Mouse (Mus musculus): ENCODE results near the gene Gm27021. TPM values are rescaled to one million over a fixed set of nuclear protein-coding genes. Genes with fewer than 3 reads are reported as not detected.

The Gm27021 gene
- polyA plus RNA-seq, 1 experiment = 3.3 TPM

- peak; percentile 43 for DNase-seq (ENCODE audit: low read depth)
These were observed 34.1 kb downstream of the Gm27021 start for GRCm38 (mm10) chr8:120633665-120634271.

GRCm38 (mm10) chr8:120632969-120633664 lies 34.8 kb downstream of the Gm27021 start:
- no peak for DNase-seq (ENCODE audit: low read depth)
- no peak for TF ChIP-seq CTCF (IDR thresholded peaks at IDR 0.05; ENCODE audit: borderline replicate concordance, extremely low read depth, insufficient read depth, insufficient read length)
- TF ChIP-seq POLR2A (IDR thresholded peaks at IDR 0.05; ENCODE audit: borderline replicate concordance, extremely low read depth, insufficient read depth, insufficient read length, poor library complexity, severe bottlenecking) = no peak

More at GRCm38 (mm10) chr8:120633665-120634271, 34.1 kb downstream of the Gm27021 start:
- TF ChIP-seq POLR2A (IDR thresholded peaks at IDR 0.05; ENCODE audit: borderline replicate concordance, extremely low read depth, insufficient read depth, insufficient read length, poor library complexity, severe bottlenecking) (no peak), CTCF (IDR thresholded peaks at IDR 0.05; ENCODE audit: borderline replicate concordance, extremely low read depth, insufficient read depth, insufficient read length) (no peak)

DNA sequence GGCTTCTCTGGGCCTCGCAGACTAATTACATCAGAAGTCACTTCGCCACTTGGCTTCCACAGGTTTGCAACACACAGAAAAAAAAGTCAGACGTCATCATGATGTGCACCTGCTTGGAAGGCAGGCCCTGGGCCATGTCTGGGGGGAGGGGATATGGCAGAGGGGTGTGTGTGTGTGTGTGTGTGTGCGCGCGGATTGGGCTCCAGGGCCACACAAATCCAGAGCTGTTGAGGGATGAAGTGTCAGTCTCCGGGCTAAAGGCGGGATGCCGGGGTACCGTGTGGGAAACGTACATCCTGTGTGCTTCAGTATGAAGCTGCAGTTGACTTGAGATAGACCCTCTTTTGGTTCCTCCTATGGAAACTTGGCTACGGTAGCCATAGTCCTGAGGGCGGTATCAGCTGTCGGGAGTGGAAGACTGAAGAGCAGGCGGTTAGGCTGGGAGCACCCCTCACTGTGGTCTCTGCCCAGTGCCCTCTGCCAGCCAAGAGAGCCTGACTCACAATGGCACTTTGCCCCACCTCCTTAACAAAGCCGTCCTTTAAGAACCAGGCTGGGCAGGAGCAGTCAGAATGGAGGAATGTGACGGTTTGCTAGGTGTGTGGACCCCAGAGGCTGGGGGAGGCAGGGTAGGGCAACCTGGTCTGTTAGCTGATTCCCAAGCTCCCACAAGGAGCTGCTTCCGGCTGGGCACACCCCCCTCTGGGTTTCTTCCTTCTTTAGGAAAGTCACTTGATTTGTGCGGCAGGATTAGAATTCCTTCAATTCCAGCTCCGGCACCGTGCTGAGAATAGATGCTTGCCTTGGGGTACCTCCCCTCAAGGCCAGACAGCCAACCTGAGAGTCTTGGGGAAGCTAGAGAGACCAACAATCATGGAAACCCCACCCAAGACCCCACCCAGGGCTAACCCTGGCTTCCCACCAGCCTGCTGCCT lies 36.2 kb downstream of the Gm27021 start:
- DNase-seq (ENCODE audit: low read depth) = no peak
- TF ChIP-seq CTCF (IDR thresholded peaks at IDR 0.05; ENCODE audit: borderline replicate concordance, extremely low read depth, insufficient read depth, insufficient read length) (no peak), POLR2A (IDR thresholded peaks at IDR 0.05; ENCODE audit: borderline replicate concordance, extremely low read depth, insufficient read depth, insufficient read length, poor library complexity, severe bottlenecking) (no peak)

DNA sequence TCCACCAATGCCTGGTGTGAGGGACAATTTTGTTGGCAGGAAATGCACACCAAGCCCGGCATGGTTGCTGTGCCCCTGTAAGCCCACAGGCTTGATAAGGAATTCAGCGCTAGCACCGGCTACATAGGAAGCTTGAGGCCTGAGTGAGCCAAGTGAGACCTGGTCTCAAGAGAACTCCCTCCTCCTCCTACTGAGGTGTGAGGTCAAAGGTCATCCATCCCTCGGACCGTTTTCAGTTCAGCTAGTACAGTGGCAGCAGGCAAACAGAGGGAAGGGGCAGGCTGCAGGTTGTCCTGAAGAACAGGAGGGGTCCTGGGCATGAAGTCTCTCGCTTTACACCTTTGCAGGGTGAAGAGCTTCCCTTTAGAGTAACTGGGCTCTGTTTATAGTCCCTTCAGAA lies 37.0 kb downstream of the Gm27021 start:
- DNase-seq (ENCODE audit: low read depth) = no peak
- TF ChIP-seq POLR2A (IDR thresholded peaks at IDR 0.05; ENCODE audit: borderline replicate concordance, extremely low read depth, insufficient read depth, insufficient read length, poor library complexity, severe bottlenecking) (no peak), CTCF (IDR thresholded peaks at IDR 0.05; ENCODE audit: borderline replicate concordance, extremely low read depth, insufficient read depth, insufficient read length) (no peak)

DNA sequence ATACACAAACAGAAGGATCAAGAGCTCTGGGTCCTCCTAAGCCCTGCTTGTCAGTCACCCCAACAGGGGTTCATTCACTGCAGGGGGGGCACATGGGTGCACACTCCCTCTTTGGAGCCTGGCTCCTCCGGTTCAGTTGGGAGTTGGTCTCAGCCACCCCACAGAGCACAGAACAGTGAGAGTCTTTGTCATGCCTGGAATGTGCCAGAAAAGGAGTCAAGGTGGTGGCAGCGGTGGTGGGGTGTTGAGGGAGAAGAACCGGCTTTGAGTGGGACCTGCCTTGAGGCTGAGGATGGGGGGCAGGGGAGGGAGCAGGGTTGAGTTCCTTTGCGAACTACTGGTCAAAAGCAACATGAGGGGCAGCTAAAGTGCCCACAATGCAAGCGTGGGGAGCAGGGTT lies 37.8 kb downstream of the Gm27021 start:
- DNase-seq (ENCODE audit: low read depth) = no peak
- no peak for TF ChIP-seq POLR2A (IDR thresholded peaks at IDR 0.05; ENCODE audit: borderline replicate concordance, extremely low read depth, insufficient read depth, insufficient read length, poor library complexity, severe bottlenecking)
- TF ChIP-seq CTCF (IDR thresholded peaks at IDR 0.05; ENCODE audit: borderline replicate concordance, extremely low read depth, insufficient read depth, insufficient read length) = no peak

DNA sequence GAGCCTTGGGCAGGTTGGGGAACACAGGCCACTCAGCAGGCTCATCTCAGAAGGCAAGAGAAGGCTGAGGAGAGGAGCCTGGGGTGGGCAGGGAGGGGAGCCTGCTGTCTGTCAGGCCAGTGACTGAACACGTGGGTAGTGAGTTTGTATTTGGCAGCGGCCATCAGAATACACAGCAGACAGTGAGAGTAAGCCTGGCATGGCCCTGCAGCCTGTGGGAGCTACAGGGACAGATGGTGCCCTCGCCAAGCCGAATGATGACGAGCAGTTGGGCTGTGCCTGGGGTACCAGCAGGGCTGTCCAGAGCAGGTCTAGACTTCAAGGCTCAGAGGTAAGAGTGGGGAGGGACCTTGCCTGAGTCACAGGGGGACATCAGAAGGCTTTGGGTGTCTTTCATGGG lies 40.6 kb downstream of the Gm27021 start:
- TF ChIP-seq POLR2A (IDR thresholded peaks at IDR 0.05; ENCODE audit: borderline replicate concordance, extremely low read depth, insufficient read depth, insufficient read length, poor library complexity, severe bottlenecking) (no peak), CTCF (IDR thresholded peaks at IDR 0.05; ENCODE audit: borderline replicate concordance, extremely low read depth, insufficient read depth, insufficient read length) (no peak)
- DNase-seq (ENCODE audit: low read depth) = peak; percentile 58

DNA sequence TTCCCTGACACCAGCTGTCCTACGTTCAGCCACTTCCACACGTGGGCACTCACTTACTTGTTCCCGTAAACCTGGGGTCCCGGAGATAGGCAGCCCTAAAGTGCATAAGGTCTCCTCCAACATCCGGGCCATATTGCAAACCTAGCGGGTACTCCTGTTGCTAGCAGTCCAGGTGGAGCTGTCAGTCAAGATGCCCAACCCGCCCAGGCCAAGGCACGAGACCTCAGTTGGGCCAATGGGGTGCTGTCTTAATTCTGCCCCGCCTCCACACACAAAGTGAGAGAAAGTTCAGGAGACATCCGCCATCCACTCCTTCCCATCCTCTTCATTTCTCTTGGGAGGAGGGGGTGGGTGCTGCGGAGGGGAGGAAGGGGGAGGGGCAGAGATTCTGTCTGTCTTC lies 41.4 kb downstream of the Gm27021 start:
- TF ChIP-seq CTCF (IDR thresholded peaks at IDR 0.05; ENCODE audit: borderline replicate concordance, extremely low read depth, insufficient read depth, insufficient read length) (no peak), POLR2A (IDR thresholded peaks at IDR 0.05; ENCODE audit: borderline replicate concordance, extremely low read depth, insufficient read depth, insufficient read length, poor library complexity, severe bottlenecking) (no peak)

GRCm38 (mm10) chr8:120623608-120624007 lies 44.3 kb downstream of the Gm27021 start:
- no peak for DNase-seq (ENCODE audit: low read depth)
- no peak for TF ChIP-seq POLR2A (IDR thresholded peaks at IDR 0.05; ENCODE audit: borderline replicate concordance, extremely low read depth, insufficient read depth, insufficient read length, poor library complexity, severe bottlenecking)
- TF ChIP-seq CTCF (IDR thresholded peaks at IDR 0.05; ENCODE audit: borderline replicate concordance, extremely low read depth, insufficient read depth, insufficient read length) = no peak

More for the DNA sequence above, 41.4 kb downstream of the Gm27021 start:
- no peak for DNase-seq (ENCODE audit: low read depth)

GRCm38 (mm10) chr8:120622161-120622560 lies 45.7 kb downstream of the Gm27021 start:
- no peak for DNase-seq (ENCODE audit: low read depth)
- no peak for TF ChIP-seq CTCF (IDR thresholded peaks at IDR 0.05; ENCODE audit: borderline replicate concordance, extremely low read depth, insufficient read depth, insufficient read length)
- no peak for TF ChIP-seq POLR2A (IDR thresholded peaks at IDR 0.05; ENCODE audit: borderline replicate concordance, extremely low read depth, insufficient read depth, insufficient read length, poor library complexity, severe bottlenecking)

DNA sequence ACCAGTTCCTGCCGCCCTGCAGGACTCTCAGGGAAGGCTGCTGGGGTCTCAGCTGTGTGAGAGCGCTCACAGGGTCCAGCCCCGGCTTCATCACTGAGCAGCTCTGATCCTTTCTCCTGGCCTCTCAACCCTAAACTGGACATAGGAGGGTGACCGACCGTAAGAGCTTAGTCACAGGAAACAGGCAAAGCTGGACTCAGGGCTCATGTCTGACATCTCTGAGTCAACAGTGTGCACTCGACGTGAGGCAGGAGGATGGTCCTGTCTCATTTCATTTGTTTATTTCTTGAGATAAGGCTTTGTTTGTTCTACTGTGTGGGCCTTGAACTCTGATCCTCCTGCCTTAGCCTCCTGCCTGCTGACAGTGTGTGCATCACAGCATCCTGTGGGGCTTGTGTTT lies 47.4 kb downstream of the Gm27021 start:
- DNase-seq (ENCODE audit: low read depth) = no peak
- TF ChIP-seq CTCF (IDR thresholded peaks at IDR 0.05; ENCODE audit: borderline replicate concordance, extremely low read depth, insufficient read depth, insufficient read length) (no peak), POLR2A (IDR thresholded peaks at IDR 0.05; ENCODE audit: borderline replicate concordance, extremely low read depth, insufficient read depth, insufficient read length, poor library complexity, severe bottlenecking) (no peak)
